Mouse (Mus musculus): ENCODE results near the gene Cep112.

Cep112 gene

DNA sequence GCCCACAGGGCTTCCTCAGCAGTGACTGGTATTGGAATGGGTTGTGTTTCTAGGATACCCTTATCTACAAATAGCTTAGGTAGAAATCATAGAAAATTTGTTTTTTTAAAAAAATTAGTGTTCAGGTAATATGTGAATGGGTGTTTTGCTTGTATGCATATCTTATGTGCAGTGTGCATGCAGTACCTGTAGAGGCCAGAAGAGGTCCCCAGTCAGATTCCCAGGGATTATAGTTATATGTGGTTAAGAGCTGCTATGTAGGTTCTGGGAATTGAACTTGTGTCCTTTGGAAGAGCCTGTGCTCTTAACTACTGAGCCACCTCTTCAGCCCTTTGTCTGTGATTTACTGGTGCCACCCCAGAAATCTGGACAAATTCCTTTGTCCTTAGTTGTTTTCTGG lies 22.2 kb downstream of the Cep112 start:
- no peak for DNase-seq (ENCODE audit: low spot score in 2 of 2)

DNA sequence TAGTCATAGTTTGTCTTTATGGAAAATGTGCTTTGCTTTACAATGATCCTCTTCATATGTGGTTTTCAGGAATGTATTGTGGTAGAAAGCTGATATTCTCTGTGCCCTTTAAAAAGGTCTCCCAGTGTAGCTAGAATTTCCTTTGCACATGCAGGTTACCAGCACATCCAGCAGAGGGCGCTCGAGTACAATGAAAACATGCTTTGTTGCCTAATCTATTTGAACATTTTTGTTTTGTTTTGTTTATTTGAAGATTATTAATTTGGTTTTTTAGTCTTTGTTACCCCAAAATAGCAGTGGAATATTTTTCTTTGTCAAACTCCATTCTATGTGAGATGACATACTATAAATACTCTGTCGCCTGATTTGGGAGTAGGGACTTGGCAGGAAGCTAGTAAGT lies 24.8 kb downstream of the Cep112 start:
- peak; percentile 12 to 49 for DNase-seq (ENCODE audit: low spot score in 2 of 2)

DNA sequence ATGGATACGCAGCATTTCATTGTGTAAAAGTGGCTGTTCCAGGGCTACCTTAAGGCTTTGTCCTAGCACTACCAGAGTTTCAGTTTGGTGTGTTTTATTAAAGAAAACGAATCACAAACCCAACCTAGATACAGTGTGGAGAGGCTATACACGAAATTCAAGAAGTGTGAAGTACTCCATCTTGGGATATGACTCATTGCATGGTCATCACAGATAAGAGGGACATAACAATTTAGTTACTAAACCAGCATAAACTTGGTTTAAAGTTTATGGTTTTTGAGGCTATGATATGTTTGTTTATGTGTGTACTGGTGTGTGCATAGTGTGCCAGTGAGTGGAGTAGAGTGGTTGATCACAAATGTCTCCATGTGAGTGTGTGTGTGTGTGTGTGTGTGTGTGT lies 34.6 kb downstream of the Cep112 start:
- no peak for DNase-seq (ENCODE audit: low spot score in 2 of 2)

DNA sequence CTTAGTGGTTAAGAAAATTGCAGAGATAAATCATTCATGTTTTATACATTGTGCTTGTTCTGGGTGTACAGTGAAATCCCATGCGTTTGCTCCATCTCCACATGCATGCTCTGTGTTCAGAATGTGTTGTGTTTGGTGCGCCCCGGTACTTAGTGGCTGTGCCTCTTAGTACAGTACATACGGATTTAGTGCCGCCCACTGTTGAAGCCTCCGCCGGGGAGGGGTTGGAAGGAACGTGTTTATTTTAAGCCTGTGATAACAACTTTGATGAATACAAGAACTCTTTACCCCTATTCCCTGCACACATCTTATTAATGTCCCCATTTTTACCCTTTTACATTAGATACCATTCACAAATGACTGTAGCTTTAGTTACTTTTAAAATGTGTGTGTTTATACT lies 39.1 kb downstream of the Cep112 start:
- DNase-seq (ENCODE audit: low spot score in 2 of 2) = no peak

DNA sequence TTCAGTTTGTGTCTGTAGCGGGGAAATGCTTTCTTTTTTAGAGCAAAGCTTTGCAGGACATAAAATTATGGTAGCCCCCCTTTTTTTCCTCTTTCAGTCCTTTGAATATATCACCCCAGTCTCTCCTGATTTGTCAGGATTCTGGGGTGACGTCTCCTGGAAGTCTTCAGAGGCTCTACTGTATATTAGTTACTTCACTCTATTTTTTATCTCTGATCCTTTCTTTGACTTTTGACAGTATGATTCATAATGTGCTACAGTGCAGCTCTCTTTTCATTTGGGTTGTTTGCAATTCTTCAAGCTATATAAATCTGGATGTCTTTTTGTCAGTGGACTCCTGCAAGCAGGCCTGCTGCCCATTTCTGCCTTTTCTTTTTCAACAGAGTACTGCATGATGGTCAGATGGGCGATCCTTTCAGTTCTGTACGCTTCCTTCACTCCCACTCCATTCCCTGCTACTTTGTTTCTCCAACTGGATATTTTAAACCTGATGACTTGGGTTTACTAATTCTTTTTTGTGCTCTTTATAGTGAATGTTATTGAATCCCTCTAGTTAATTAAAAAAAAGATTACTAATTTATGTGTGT lies 39.8 kb downstream of the Cep112 start:
- no peak for DNase-seq (ENCODE audit: low spot score in 2 of 2)

DNA sequence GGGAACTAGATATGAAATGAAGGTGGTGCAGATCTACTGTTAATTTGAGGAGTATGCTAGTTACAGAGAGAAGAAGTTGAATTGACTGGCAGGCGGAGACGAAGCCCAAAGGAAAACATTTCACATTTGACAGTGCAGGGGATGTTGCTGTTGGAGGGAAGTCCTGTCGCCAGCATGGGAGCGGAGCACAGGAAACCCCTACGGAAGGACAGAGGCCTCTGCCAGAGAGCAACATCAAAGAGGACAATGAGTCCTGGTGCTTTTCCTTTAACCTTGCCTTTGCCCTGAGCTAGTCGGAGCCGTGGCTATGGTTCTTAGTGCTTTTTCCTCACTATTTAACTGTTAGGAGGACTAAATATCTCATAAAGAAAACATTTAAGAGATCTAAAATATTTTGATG lies 50.7 kb downstream of the Cep112 start:
- no peak for DNase-seq (ENCODE audit: low spot score in 2 of 2)

GRCm38 (mm10) chr11:108476226-108476625 lies 51.2 kb downstream of the Cep112 start:
- DNase-seq (ENCODE audit: low spot score in 2 of 2) = no peak

- no peak for DNase-seq (ENCODE audit: low spot score in 2 of 2)
Measured at GRCm38 (mm10) chr11:108483976-108484375, 59.0 kb downstream of the Cep112 start.

DNA sequence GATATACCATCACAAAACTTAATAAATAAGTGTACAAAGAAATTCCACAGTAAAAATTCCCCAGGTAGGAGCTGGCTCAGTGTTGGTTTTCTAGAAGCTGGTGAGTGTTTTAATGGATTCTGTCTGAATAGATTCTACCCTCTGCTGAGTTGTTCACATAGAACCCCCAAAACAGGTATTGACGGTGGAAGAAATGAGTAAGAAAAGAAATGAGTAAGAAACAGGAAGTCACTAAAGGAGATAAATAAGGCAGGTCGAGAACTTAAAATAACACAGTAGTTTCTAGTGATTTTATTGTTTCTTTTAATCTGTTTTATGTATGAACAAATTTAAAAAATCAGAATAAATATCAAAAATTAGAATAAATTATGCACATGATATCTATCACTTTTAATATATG lies 63.3 kb downstream of the Cep112 start:
- DNase-seq (ENCODE audit: low spot score in 2 of 2) = no peak

DNA sequence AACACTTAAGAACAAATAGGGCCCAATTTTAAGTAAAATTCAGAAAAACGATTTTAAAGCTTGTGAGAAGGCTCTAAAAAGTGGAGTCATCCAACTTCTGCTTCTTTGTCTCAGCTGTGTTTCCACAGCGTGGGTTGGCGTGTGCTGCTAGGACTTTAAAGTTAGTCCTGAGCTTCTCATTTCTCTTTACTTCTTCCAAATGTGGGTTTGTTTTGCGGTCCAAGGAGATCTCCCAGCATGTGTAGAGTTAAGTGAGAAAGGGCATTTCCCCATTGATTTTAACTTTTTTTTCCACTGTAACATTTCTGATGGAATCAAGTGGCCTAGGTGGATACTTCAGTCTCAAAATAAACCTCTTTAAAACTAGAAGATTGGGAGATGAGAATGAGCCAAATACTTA lies 64.9 kb downstream of the Cep112 start:
- no peak for DNase-seq (ENCODE audit: low spot score in 2 of 2)

- DNase-seq (ENCODE audit: low spot score in 2 of 2) = no peak
Measured at GRCm38 (mm10) chr11:108508190-108508589, 83.2 kb downstream of the Cep112 start.

DNA sequence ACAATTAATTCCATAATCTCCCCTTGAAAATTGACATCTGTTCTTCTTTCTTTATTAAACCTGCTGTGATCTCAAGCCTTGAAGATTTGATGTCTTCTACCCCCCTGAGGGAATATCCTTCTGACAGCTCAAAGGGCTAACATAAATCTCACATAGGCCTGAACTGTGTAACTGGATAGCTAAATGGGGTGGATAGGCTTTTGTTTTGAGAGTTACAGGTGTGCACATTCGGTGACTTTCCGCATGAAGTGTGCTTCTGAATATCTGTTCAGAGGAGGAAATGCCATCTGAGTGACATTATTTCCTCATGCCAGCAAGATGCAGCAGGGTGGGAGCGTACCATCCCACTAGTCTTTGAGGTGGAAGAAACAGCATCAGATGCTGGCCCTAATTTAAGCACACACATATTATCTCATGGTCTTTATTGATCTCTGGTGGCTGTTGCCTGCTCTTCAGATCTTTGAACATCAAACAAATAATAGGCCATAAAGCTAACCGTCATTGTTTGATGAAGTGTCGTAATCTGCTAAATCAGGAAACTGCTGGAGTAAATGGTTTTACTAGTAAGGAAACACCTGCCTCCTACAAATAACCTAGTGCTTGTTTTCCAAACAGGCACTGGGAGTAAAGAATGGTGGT lies 102.9 kb downstream of the Cep112 start:
- DNase-seq (ENCODE audit: low spot score in 2 of 2) = no peak

DNA sequence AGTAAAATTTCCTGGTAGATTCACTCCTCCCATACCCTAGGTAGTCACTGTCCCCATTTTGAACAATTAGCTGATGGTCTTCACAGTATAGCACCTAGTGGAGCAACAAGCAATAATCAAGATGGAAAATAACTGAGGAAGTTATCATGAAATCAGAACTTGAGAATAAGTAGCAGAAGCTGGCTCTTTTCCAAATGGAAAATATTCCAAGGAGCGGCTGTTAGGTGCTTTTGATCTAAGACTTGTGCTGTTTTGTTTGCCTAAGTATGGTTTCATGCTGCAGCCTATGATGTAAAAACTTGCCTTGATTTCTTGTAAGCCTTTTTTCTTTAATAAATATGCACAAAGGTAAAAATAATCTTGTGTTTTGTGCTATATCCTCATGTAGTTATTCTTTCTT lies 107.9 kb downstream of the Cep112 start:
- DNase-seq (ENCODE audit: low spot score in 2 of 2) = no peak

DNA sequence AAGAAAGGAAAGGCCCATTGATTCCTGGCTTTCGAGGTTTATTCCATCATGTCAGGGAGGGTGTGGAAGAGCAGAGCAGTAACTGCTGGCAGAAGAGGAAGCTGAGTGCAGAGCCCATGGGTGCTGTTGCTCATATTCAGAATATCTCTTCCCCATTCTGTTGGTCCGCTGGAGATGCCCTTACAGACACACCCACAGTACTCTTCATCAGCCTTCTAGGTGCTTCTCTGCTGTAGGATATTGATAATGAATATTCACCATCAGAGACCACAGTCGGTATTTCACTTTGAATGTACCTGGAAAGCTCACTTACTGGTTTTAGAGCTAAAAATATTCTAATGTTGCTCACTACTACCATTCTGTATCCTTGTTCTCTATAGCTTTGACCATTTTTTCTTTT lies 109.0 kb downstream of the Cep112 start:
- DNase-seq (ENCODE audit: low spot score in 2 of 2) = no peak

DNA sequence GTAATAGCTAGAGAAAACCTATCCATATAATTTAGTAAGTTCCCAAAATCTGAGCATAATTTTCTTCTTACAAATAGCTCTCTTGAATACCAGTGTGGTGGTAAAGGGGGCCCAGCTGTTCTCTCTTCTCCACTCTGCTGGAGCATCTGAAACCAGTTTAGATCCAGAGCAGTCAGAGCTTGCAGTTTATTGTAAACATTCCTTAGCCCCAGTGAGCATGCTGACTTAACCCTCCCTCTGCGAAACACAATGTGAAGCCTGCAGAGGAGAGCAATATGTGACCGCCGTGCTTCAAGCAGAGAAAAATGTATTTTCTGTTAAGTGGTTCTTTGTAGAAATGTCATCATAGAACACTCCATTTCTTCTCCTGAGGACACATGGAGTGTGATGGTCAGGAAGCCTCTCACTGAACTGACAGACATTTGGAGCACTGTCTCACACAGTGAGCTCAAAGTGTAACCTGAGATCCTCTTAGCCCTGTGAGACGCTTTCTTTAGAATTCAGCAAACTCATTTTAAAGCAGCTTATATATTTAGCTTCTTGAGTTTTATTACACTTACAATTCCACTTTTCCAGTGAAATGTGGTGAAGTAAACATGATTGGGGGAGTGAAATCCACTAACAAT lies 128.1 kb downstream of the Cep112 start:
- no peak for DNase-seq (ENCODE audit: low spot score in 2 of 2)

GRCm38 (mm10) chr11:108553881-108554280 lies 128.9 kb downstream of the Cep112 start:
- DNase-seq (ENCODE audit: low spot score in 2 of 2) = no peak

GRCm38 (mm10) chr11:108558544-108558943 lies 133.6 kb downstream of the Cep112 start:
- no peak for DNase-seq (ENCODE audit: low spot score in 2 of 2)

- no peak for DNase-seq (ENCODE audit: low spot score in 2 of 2)
Measured at GRCm38 (mm10) chr11:108559506-108559905, 134.5 kb downstream of the Cep112 start.

DNA sequence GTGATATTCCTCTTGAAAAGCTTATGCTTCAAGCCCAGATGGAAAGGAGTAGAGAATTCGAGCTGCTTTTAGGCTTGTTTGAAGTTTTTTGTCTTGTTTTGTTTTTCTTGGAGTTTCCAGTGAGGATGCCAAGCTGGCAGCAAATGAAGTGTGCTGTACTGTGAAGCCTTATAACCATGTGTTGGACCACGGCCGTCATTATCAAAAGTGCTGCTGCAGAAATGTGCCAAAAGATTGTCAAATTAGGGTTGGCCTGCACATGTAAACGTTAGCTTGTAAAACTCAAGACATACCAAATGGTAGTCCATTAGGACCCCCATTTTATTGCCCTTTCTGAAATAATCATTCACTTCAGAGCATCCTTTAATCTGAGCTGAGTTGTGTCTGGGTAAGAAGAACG lies 137.1 kb downstream of the Cep112 start:
- DNase-seq (ENCODE audit: low spot score in 2 of 2) = no peak

- no peak for DNase-seq (ENCODE audit: low spot score in 2 of 2)
Measured at GRCm38 (mm10) chr11:108586551-108587184, 161.7 kb downstream of the Cep112 start.

- no peak for DNase-seq (ENCODE audit: low spot score in 2 of 2)
Measured at GRCm38 (mm10) chr11:108593207-108593958, 168.4 kb downstream of the Cep112 start.

GRCm38 (mm10) chr11:108593959-108594579 lies 169.1 kb downstream of the Cep112 start:
- no peak for DNase-seq (ENCODE audit: low spot score in 2 of 2)

All from urinary bladder, adult 18-20 months (tissue).